Mouse (Mus musculus): ENCODE measurements around the gene Eif4a2. TPM values are rescaled to one million over a fixed set of nuclear protein-coding genes. Genes with fewer than 3 reads are reported as not detected.
"Not testable (repeated sequence)": the region's sequence is repeated elsewhere in the genome, so short reads cannot be mapped to it uniquely, and the experiment has no call there.

Eif4a2 gene
- 99.0 and 107 TPM in 2 replicates for polyA plus RNA-seq (2015; fragmentation: Nextera tagmentation; extraction: Ambion mirVana)

GRCm38 (mm10) chr16:23107231-23107942 lies at the start of gene Eif4a2:
Gene Eif4a2 (plus strand): TSS chr16:23107444.
- DNase-seq (ENCODE audit: low spot score): peak; percentile 94
- peak within 1 kb of the TSS; percentile 99 for H3K27ac ChIP-seq (replicated peaks)
- no peaks in the 10 kb centered on the region for H3K9me3 ChIP-seq (ENCODE audit: control insufficient read depth, low read length)
- TF ChIP-seq CTCF (IDR thresholded peaks at IDR 0.05; ENCODE audit: low read depth) (peak; percentile 62), EP300 (optimal IDR thresholded peaks at IDR 0.05) (no peak)
- peak within 1 kb of the TSS; percentile 100 for H3K4me3 ChIP-seq (ENCODE audit: low read depth, low read length)
- peak within 1 kb of the TSS; percentile 100 for H3K9ac ChIP-seq (ENCODE audit: low read length)
- H3K4me2 ChIP-seq (replicated peaks; ENCODE audit: low read depth): peak within 1 kb of the TSS; percentile 78
- peaks cover 9% of the 10 kb centered on the region for H3K36me3 ChIP-seq (ENCODE audit: control insufficient read depth, insufficient read depth, low read length)
- H3K4me1 ChIP-seq (replicated peaks; ENCODE audit: control insufficient read depth, insufficient read depth): no peaks in the 10 kb centered on the region
- H3K27me3 ChIP-seq (ENCODE audit: control insufficient read depth, insufficient read depth, low read length): no peaks in the 10 kb centered on the region
- ATAC-seq (ENCODE audit: low FRiP score, low TSS enrichment): peak; percentile 93
- WGBS: under 1% methylated on average over 71 of the region's 71 CpGs

DNA sequence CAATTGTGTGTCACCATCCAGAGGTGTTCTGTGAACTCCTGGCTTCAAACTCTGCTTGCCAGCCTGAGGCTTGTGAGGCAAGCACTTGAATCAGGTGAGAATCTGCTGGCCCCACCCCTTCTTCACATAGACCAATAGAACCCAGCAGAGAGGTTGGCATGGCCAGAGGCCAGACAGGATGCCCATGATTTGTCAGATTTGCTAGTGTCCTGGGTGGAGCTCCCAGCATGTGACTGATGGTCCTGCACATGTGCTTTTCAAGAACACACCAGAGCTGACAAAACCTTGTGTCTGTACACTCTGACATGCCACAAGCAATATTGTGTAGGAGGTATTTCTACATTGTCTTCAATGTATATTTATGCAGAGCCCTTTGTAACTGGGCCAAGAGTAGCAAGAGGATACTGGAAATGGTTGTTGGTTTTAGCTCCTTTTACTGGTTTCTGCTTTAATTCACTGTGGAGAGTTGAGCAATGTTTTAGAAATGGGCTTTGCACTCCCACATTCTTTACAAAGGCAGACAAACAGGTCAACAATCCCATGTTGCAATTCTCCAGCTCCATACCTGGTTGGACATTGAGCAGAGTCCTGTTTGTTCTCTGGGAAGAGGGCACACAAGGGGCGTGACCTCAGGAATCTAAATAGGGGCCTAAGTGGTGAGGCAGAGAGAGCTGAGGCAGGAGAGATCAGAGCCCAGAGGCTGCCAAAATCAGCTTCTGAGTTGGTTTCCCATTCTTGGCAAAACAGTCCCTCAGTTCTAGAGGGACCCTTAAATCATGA lies 49.4 kb upstream of the Eif4a2 start, which contains the start of gene Kng1:
Gene Kng1, plus strand, starts transcription at position 198 of the 780 bp plus-strand sequence.
- H3K27me3 ChIP-seq (ENCODE audit: control insufficient read depth, insufficient read depth, low read length); H3K27ac ChIP-seq (replicated peaks); DNase-seq (ENCODE audit: low spot score); ATAC-seq (ENCODE audit: low FRiP score, low TSS enrichment); H3K9me3 ChIP-seq (ENCODE audit: control insufficient read depth, low read length); H3K4me1 ChIP-seq (replicated peaks; ENCODE audit: control insufficient read depth, insufficient read depth); H3K4me3 ChIP-seq (ENCODE audit: low read depth, low read length); H3K36me3 ChIP-seq (ENCODE audit: control insufficient read depth, insufficient read depth, low read length); H3K9ac ChIP-seq (ENCODE audit: low read length); H3K4me2 ChIP-seq (replicated peaks; ENCODE audit: low read depth): not testable (repeated sequence)
- WGBS: 81% methylated on average over 1 of the region's 1 CpGs

GRCm38 (mm10) chr16:23059630-23060029 lies 47.6 kb upstream of the Eif4a2 start:
- H3K4me2 ChIP-seq (replicated peaks; ENCODE audit: low read depth); H3K27me3 ChIP-seq (ENCODE audit: control insufficient read depth, insufficient read depth, low read length); H3K36me3 ChIP-seq (ENCODE audit: control insufficient read depth, insufficient read depth, low read length); DNase-seq (ENCODE audit: low spot score); H3K4me3 ChIP-seq (ENCODE audit: low read depth, low read length); H3K9me3 ChIP-seq (ENCODE audit: control insufficient read depth, low read length); H3K9ac ChIP-seq (ENCODE audit: low read length); H3K4me1 ChIP-seq (replicated peaks; ENCODE audit: control insufficient read depth, insufficient read depth); ATAC-seq (ENCODE audit: low FRiP score, low TSS enrichment); H3K27ac ChIP-seq (replicated peaks): not testable (repeated sequence)
- WGBS: 61% methylated on average over 4 of the region's 4 CpGs

DNA sequence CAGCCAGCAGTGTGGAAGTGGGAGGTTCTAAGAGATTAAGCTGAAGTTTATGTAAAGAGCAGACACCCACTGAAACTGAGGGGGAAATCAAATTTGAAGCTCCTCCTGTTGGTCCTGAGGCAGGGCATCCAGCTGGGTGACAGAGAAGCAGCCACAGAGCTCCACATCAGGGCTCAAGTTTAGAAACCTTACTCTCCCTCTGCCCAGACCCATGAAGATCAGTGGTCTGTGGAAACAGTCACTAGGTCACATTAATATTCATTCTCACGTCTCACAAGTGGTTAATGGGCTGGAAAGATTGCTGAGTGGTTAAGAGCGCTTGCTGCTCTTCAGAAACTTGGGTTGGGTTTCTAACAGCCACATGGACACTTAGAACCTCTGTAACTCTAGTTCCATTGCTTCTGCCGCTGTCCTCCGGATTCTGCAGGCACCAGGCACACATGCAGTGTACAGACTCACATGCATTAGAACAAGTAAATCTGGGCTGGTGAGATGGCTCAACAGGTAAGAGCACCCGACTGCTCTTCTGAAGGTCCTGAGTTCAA lies 46.4 kb upstream of the Eif4a2 start:
- not testable (repeated sequence) for H3K9me3 ChIP-seq (ENCODE audit: control insufficient read depth, low read length); H3K27ac ChIP-seq (replicated peaks); H3K27me3 ChIP-seq (ENCODE audit: control insufficient read depth, insufficient read depth, low read length); H3K4me1 ChIP-seq (replicated peaks; ENCODE audit: control insufficient read depth, insufficient read depth); H3K4me3 ChIP-seq (ENCODE audit: low read depth, low read length); H3K36me3 ChIP-seq (ENCODE audit: control insufficient read depth, insufficient read depth, low read length); DNase-seq (ENCODE audit: low spot score); H3K9ac ChIP-seq (ENCODE audit: low read length); H3K4me2 ChIP-seq (replicated peaks; ENCODE audit: low read depth); ATAC-seq (ENCODE audit: low FRiP score, low TSS enrichment)
- 80% methylated on average over 5 of the region's 5 CpGs for WGBS

DNA sequence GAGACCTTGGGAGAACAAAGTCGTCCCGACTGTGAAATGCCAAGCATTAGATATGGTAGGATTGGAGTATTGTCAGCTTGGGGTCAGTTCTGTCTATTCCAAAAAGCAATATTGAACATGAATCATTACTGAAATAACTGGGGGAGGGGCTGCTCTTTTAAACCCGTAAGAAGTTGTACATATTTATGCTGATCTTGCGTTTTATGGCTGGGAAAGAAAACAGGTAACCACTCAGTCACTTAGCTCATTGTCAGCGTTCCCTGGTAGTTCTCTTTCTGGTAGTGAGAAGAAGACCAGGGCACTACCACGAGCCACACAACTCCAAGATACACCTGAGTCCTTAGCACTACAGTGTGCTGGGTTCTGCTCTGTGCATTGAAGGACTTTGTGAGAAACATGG lies 29.7 kb upstream of the Eif4a2 start:
- not testable (repeated sequence) for ATAC-seq (ENCODE audit: low FRiP score, low TSS enrichment); H3K27ac ChIP-seq (replicated peaks); H3K27me3 ChIP-seq (ENCODE audit: control insufficient read depth, insufficient read depth, low read length); H3K4me3 ChIP-seq (ENCODE audit: low read depth, low read length); H3K4me2 ChIP-seq (replicated peaks; ENCODE audit: low read depth); H3K9ac ChIP-seq (ENCODE audit: low read length); DNase-seq (ENCODE audit: low spot score); H3K4me1 ChIP-seq (replicated peaks; ENCODE audit: control insufficient read depth, insufficient read depth); H3K9me3 ChIP-seq (ENCODE audit: control insufficient read depth, low read length); H3K36me3 ChIP-seq (ENCODE audit: control insufficient read depth, insufficient read depth, low read length)
- WGBS: 82% methylated on average over 6 of the region's 6 CpGs

DNA sequence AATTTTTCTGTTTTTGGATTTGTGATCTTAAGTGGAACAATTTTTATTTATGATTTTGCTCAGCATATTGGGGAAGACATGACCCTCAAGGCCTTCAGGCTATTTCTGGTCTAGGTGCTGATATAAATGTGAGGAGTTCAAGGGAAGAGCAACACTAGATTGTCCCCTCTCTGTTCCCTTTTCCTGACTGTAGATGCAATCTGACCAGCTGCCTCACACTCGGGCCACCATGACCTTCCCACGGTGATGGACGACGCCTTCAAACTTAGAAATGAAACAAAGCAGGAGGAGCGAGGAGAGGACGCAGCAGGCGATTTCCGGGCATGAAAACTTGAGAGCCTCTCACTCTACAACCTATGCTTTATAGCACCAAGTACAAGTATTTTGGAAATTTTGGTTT lies 20.1 kb upstream of the Eif4a2 start:
- H3K9ac ChIP-seq (ENCODE audit: low read length); ATAC-seq (ENCODE audit: low FRiP score, low TSS enrichment); H3K27me3 ChIP-seq (ENCODE audit: control insufficient read depth, insufficient read depth, low read length); H3K27ac ChIP-seq (replicated peaks); H3K4me1 ChIP-seq (replicated peaks; ENCODE audit: control insufficient read depth, insufficient read depth); H3K4me3 ChIP-seq (ENCODE audit: low read depth, low read length); H3K36me3 ChIP-seq (ENCODE audit: control insufficient read depth, insufficient read depth, low read length); H3K4me2 ChIP-seq (replicated peaks; ENCODE audit: low read depth); DNase-seq (ENCODE audit: low spot score); H3K9me3 ChIP-seq (ENCODE audit: control insufficient read depth, low read length): not testable (repeated sequence)
- WGBS: 63% methylated on average over 8 of the region's 8 CpGs

All from stomach, postnatal 0 days (tissue).